Mouse (Mus musculus): ENCODE results near the gene Stra8.

Gene Stra8

DNA sequence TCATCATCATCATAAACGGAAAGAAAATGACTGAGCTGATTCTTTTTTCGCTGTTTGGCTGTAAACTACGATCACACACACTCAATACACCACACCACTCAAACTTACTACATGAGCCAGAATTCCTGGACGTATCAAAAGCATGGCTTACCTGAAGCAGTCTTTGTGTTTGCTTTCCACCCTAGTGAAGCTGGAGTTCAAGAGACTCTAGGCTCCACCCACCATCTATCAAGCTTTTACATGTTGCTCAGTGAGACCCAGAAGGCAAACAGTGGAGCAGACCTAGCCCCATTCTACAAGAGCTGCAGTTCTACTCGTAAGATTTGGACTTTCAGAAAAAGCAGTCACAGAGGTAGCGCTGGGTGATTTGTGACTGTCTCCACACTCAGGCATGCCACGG, 17.4 kb upstream of the Stra8 start:
- no peak for DNase-seq (ENCODE audit: low spot score in 2 of 2)

DNA sequence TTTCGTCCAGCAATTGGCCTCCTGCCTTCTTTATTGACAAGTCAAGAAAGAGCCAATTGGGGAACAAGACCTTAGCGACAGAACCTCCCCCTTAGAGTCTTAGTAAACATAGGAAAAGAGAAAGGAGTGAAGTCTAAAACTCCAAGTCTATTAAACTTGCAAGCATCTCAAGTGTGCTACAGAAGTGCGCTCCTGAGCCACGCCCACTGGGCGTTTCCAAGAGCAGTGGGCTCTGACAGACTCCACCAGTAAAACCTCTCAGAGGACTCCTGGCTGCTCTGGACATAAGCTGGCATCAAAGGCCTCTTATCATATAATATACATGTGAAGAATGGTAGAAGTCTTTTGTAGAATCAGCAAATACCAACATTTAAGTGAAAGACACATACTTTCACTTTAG, 16.5 kb upstream of the Stra8 start:
- no peak for DNase-seq (ENCODE audit: low spot score in 2 of 2)

DNA sequence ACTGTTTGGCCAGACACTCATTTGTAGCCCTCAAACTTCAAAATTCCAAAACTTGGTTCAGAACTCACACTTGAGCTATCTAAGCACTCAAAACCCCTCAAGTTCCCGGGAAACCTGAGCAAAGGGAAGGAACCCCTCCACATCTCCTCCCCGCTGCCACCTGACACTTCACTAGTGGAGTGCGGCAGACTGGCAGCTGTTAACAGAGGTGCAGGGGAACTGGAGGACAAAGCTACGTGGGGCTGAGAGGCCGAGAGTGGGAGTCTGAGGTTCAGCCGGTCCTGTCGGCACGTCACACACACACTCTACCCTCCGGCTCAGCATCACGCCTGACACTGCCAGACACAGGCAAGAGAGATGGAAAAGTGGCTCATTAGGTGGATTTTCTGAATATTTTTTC, 16.1 kb upstream of the Stra8 start:
- DNase-seq (ENCODE audit: low spot score in 2 of 2): no peak

DNA sequence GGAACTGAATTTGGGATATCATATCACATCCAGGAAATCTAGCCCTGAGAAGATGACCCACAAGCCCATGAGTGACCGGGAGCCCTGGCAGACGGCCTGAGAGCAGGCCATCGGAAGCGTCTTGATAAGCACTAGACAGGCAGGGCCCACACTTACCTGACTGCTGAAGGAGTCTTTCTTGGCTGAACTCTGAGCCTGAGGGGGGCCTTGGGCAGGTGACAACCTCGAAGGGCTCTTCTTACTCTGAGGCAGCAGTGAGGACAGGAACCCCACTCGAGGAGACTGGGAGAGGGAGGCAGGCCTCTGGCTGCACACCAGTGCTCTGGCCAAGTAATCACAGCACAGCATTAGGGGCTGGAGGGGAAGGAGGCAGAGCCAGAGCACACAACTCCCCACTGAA, 15.6 kb upstream of the Stra8 start:
- no peak for DNase-seq (ENCODE audit: low spot score in 2 of 2)

DNA sequence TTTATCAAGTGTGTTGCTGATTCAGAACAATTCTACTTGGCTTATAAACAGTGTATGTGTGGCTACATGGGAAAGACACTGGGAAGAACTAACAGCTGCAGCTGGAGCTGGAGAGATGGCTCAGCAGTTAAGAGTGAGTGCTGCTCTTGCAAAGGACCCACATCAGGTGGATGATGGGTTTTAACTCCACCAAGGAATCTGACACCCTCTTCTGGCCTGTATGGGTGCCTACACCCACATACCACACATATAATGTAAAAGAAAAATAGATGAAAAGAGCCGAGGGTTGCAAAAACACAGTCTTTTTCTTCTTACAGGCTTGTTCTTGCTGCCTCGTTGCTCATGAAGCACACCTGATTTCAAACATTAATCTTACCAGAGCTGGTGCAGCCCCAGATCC, 13.8 kb upstream of the Stra8 start:
- no peak for DNase-seq (ENCODE audit: low spot score in 2 of 2)

DNA sequence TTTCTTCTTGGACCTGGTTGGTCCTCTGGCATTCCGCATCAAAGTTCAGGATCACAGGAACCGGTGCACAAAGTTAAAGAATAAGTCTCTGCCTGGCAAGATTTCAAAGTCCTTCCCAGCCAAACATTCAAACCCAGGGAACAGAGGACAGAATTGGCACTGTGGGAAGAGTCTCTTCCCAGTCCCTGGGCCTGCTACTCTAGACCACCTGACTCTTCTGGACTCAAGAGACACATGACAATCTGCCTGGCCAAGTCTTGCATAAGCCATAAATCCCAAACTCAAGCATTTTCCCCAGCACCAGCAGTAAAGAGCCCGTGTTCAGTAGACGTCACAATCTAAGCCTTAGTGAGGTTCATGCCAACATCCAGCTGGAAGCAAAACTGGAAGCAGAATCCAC, 13.3 kb upstream of the Stra8 start:
- no peak for DNase-seq (ENCODE audit: low spot score in 2 of 2)

DNA sequence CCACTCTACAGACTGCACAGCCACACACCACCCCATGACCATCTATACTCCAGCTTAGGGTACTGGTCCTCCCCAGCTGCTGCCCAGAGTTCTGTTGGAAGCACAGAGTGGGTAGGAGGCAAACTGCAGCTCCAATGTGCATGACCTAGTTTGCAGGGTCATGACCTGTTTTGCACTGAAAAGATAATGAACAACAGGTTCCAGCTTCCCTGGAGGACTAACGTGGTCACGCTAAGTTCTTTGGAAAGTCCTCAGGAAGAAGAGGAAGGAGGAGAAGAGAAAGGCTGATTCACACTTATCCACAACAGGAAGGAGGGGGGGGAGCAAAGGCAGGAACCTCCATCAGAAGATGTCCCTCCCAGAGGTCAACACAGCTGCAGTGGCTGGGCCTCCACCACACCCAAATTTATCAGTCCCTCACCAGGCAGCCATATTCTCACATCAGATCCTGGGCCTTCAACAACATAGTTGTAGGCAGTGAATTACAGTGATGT, 12.8 kb upstream of the Stra8 start:
- DNase-seq (ENCODE audit: low spot score in 2 of 2): no peak

DNA sequence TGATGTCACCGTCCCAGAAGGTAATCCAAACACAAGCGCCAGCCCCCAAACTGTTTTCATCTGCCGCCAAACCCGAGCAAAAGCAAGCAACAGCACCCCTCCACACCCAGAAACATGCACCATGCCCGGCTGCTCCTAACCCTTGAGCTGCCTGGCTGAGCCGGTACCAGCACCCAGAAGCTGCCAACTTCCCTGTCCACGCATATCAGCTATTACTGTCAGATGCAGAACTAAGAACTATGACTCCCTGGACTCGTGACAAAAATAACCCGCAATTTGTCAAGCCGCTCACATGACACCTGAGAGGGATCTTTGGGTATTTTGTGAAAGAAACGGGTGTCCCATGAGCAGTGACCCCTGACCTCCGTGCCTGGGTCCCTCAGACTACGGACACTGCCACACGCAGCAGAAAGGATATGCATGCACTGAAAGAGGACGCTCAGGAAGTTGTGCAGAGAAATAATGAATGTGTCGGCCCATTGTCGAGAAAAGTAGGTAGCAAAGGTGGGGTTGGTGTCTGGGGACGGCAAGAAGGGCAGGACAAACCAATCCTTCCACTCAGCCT, 12.2 kb upstream of the Stra8 start:
- no peak for DNase-seq (ENCODE audit: low spot score in 2 of 2)

DNA sequence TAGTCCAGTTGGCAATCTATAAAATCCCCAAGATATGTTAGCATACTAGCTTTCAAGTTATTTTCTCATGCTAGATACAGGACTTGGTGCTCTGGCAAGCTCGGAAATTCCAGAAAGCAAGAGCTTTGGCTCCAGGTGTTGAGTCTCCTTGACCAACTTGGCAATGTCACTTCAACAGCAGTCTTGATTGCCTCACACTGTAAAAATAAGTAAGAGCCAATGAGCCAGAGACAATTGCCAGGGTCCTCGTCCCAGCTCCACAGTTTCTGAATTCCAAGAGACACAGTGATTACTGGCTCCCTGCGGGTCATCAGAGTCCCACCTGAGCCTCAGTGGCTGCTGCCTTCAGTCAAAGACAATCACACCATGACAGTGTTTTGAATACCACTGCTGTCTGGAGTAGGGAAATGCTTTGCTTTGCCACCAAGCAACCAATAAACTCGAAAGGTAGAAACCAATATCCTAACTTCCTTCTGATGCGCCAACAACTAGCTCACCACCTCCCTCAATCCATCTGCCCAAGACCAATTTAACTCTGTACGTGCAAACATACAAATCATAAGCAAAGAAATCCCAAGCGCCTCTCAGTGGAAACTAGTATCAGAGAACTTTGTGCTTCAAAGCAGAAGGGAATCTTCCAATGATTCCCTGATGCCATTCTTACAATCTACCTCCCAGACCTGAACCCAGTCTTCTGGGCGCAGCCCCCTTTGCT, 10.2 kb upstream of the Stra8 start:
- DNase-seq (ENCODE audit: low spot score in 2 of 2): no peak

DNA sequence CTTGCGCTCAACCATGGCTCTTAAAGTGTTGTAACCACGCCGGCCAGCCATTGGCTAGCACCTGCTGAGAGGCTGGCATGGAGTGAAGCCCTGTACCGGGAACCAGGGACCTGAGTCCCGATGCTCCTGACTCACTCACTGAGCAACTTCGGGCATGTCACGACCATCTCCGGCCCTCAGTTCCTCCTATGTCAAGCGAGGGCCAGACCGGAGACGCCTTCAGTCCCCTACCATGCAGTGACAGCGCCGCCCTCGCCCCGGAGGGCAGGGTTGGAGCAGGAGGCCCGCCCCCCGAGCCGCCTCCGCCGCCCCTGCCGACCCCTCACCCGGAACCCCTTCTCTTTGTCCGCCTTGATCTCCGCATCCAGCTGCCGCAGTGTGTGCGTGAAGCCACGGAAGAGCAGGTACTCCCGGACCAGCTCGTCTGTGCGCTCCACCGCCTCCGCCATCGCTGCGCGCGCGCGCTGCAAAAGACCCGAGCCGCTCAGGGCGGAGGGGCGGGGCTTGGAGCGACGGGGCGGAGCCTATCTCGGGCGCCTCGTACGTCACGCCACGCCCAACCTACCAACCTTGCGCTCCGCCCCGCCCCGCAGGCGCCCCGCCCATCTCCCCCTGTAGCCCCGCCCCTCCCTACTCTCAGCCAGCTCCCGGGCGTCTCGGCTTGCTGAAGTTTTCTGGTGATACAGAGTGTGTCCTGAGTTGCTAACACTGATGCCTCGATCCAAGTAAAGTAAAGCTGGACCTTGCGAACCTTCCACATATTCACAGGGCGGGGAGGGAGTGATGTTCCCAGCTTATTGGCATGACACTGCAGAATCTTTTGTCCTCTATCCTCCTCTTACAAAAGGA, 9.4 kb upstream of the Stra8 start, which contains the start of gene Wdr91:
Gene Wdr91 (minus strand): TSS at position 506 of the 849 bp plus-strand sequence.
- peak; percentile 85 to 93 for DNase-seq (ENCODE audit: low spot score in 2 of 2)

DNA sequence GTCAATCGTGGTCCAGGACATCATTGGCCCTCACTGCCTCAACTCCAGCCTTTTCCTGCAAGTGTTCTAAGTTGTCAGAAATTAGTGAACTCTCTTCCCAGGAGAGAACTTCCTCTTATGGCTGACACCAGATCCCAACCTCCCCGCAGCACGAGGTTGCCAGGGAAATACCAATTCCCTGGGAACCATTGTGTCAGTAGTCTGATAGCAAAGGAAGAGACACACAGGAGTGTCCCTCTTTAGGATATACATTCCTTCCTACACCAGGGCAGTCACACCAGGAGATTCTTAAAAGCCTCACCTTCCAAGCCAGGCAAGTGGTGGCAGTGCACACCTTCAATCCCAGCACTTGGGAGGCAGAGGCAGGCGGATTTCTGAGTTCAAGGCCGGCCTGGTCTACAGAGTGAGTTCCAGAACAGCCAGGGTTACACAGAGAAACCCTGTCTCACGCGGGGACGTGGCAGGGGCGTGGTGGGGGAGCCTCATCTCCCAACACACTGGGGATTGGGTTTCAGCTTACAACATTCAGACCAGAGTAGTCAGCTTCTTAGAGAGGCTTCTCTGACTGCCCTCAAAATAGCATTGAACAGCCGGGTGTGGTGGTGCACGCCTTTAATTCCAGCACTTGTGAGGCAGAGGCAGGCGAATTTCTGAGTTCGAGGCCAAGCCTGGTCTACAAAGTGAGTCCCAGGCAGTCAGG, 6.5 kb upstream of the Stra8 start:
- DNase-seq (ENCODE audit: low spot score in 2 of 2): no peak

DNA sequence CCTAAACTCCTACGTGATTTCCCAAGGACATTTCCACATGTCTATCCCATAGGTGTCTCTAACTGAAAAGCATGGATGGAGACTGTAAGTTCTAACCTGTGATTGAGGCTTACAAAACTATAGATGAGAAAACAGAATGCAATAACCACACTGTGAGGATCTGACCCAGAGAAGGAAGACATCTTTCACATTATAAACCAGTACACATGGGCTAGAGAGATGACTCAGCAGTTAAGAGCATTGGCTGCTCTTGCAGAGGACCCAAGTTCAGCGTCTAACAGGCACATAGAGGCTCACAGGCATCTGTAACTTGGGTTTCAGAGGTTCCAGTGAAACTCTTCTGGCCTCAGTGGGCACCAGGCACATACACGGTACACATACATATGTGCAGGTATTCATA, 5.5 kb upstream of the Stra8 start:
- no peak for DNase-seq (ENCODE audit: low spot score in 2 of 2)

DNA sequence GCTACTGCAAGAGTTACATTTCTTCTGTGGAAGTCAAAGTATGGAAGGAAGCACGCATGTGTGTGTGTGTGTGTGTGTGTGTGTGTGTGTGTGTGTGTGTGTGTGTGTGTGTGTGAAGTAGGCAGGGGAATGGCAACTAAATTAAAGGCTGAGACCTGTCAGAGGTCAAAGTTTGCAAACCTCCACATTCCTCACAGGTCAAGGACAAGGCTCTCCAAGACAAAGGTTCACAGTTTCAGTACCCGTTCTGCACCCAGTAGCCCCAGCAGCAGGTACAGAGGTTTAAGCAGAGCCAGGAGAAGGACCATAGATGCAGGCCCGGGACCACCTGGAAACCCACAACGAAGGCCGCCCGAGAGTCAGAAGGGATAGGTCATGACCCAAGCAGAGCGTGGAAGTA, 817 bp upstream of the Stra8 start:
- no peak for DNase-seq (ENCODE audit: low spot score in 2 of 2)

DNA sequence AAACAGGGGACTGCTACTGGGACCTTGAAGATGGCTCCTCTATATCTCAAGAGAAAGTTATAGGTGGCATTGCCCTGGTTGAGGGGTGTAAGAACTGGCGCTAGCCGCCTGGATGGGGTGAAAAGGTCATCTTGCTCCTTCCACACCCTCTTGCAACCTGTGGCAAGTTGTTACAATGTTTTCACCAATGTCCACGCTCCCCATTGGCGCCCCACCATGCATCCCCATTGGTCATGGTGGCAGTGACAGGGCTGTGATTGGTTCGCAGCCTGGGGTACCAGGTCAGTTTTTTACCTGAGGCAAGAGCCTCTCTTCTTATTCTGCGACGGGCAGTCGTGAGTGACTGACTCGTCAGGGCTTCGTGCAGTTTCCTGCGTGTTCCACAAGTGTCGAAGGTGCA, 668 bp downstream of the Stra8 start:
- DNase-seq (ENCODE audit: low spot score in 2 of 2): no peak

DNA sequence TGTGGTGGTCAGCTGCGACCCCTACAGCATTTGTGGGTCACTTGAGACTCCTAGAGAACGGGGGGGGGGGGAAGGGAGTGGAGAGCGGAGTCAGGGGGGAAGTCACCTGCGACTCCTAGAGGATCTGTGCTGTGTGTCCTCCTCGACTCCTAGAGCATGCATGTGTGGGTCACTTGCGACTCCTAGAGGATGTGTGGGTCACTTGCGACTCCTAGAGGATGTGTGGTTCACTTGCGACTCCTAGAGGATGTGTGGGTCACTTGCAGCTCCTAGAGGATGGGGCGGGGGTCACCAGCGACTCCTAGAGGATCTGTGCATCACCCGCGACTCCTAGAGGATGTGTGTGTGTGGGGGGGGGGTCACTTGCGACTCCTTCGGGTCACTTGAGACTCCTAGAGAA, 2.0 kb downstream of the Stra8 start:
- DNase-seq (ENCODE audit: low spot score in 2 of 2): no peak

DNA sequence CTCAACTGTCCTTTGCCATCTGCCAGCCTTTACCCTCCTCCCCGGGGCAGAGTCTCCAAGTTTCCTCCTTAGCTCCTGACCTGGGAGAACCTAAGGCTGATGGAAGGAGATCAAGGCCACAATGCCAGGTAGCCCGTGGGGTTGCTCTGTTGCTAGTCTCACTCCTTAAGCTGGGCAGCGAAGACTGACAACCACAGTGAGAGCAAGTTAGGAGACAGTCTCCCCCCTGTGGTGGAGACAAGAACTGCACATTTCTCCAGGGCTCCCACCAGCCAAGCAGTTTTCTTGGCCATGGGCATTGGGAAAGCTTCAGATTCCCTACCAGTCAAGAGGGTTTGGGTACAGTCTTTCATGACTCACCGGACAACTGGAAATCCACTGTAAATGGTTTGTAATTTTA, 7.2 kb downstream of the Stra8 start:
- peak; percentile 31 to 54 for DNase-seq (ENCODE audit: low spot score in 2 of 2)

DNA sequence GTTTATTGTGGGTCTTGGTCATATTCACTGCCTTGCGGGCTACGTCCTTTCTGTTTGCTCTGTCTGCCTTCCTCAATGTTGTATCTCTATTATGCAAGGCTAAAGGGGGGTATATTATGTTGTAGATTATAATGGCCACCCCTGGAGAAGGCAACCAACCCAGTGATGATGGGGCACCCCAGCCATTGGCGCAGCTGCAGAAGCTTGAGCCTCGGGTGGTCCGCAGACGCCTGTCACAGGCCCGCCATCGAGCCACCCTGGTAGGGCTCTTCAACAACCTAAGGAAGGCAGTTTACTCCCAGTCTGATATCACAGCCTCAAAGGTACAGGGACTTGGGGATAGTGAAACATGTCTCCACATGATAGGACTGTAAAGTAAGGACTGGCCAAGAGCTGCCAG, 7.6 kb downstream of the Stra8 start:
- no peak for DNase-seq (ENCODE audit: low spot score in 2 of 2)

DNA sequence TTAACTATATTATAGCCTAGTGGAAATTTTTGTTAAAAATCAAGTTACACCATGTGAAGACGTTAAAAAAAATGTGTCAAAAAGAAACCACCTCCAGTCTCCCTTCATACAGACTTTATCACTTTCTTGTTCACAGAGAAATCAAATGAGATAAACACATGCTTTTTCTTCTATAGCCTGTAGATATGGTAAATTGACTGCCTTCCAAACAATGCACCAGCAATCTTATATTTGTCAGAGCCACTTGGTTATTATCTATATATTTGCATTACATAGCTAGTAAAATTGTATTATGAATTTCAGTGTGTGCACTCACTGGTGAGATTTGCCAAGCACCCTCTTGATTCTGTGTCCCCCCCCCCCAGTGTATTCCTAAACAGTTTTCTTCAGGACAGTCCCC, 12.7 kb downstream of the Stra8 start:
- no peak for DNase-seq (ENCODE audit: low spot score in 2 of 2)

DNA sequence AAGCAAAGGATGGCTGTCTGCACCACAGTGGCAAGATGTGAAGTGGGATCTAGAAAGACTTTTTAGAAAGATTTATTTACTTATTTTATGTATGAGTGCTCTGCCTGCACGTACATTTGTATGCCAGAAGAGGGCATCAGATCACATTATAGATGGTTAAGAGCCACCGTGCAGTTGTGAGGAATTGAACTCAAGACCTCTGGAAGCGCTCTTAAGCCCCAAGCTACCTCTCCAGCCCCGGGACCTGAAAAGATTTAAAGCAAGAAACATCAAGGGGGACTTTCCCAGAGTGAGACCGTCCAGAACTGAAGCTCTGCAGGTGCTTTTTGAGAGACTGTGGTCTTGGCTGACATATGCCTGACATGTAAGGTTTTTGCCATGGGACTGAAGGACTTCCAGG, 16.8 kb downstream of the Stra8 start:
- DNase-seq (ENCODE audit: low spot score in 2 of 2): no peak

DNA sequence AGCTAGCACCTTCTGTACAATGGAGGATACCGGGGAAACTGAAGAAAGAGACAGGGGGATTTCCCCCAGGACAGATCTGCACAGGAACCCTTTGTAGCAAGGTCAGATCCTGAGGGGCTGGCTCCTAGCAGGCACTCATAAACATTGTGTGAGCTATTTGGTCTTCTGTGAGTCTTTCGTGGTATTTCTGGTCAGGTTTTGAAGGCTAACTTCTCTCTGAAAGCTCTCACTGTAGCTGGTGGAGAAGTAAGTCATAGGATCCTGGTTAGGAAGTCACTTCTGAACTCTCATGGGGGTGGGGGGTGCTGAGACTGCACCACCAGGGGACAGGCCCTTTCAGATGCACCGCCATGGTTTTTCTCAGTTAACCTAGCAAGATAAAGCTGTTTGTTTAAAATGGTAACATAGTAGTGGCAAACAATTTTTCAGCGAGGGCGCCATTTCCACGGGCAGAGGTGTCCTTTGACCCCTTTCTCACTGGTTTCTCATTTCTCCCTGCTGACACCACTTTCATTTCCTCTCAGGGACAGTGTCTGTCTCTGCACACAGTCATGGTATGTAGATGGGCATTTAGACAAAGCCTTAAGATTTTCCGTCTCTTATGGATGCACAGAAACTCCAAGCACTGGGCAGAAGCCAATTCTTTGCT, 18.4 kb downstream of the Stra8 start:
- no peak for DNase-seq (ENCODE audit: low spot score in 2 of 2)

DNA sequence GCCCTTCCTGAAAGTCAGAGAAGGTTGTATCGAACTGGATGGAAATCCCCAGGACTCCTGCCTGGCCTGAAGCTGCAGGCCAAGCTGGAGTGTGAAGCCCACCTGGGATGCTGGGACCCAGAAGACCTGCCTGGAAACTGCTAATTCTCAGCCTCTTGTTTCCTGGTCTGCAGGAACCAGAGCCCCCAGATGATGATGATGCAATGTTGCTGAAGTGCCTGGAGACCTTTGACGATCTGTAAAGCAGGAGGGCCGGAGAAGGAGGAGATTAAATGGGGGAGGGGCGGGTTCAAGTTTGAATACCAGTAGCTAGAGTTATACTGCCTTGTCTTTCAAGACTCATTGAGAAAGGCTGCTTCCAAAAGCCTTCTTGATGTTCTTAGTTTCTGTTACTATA, 19.0 kb downstream of the Stra8 start:
- no peak for DNase-seq (ENCODE audit: low spot score in 2 of 2)

DNA sequence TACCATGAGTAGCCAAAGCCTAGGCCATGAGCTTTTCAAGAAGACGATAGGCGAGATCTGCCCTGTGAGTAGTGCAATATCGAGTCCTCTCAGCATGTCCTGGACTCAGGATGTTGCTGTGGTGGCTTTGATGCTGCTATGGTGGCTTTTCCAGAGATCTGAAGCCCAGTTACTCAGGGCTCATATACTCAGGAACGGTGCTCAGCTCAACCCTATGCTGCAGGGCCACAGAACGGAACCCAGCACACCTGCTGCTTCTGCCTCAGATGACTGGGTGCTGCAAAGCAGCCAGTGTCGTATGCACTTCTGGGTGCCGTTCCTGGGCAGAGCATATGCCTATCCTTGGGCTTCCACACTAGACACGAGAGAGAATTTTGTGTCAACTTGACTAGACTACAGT, 19.5 kb downstream of the Stra8 start:
- DNase-seq (ENCODE audit: low spot score in 2 of 2): no peak

Data from urinary bladder, adult 18-20 months (tissue).